Mouse (Mus musculus) testis, adult 2 months (tissue): ENCODE data around the gene Cenpb.

Experiments
- CTCF ChIP-seq: fragments of 200-500 bp; IDR thresholded peaks from 2 replicates; pipeline ENCODE4 v1.5.1; 2012; ENCODE audit warnings: low read depth, mild to moderate bottlenecking, inconsistent platforms, low read length, moderate library complexity; ENCODE audit not compliant: control insufficient read depth, insufficient read depth, insufficient replicate concordance
- POLR2A ChIP-seq: fragments of 200-500 bp; IDR thresholded peaks from 2 replicates; pipeline ENCODE4 v1.6.1; 2012; ENCODE audit warnings: low read depth, mild to moderate bottlenecking, inconsistent platforms, low read length, moderate library complexity; ENCODE audit not compliant: control insufficient read depth

DNA sequence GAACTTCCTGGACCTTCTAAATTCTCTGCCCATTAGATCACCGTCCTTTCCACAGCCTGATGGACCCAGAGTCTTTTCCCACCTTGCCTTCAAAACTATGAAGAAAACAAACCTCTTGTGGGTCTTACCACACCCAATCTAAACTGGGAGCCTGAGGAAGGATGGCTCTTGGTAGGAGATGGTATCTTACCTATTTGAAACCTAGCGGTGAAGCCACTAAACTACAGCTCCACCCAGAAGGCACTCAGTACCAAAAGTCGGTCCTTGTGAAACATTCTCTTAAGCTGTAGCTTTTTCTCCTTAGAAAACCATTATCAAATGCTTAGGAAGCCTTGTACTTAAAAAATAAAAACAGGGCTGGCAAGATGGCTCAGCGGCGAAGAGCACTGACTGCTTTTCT lies 8.4 kb upstream of the Cenpb start:
- TF ChIP-seq POLR2A (no peak), CTCF (no peak)
